Comparison of ENCODE assay signal across 8 mouse cellular contexts in genomic region chr16:5203668-5204433, GRCm38 (mm10). TPM values are rescaled to one million over a fixed set of nuclear protein-coding genes. Genes with fewer than 3 reads are reported as not detected.
A peak's percentile ranks its signal among the peaks of the same experiment; 100 is the strongest.
DNase-seq lines count a peak whose midpoint lies in the region; ATAC-seq and TF ChIP-seq lines count a peak whose summit lies in the region.

TSS of gene Nagpa (minus strand) at chr16:5204012.

- H3K36me3 ChIP-seq in erythroblast, embryonic 14.5 days (ENCODE audit: control insufficient read depth) = peaks cover 24% of the 10 kb centered on the region
- H3K36me3 ChIP-seq in heart, embryonic 11.5 days (ENCODE audit: control insufficient read depth, insufficient read depth, low read length) = 0 out of 2 replicates have a peak, but pooled peaks cover 2% of the 10 kb centered on the region
- H3K36me3 ChIP-seq in kidney, embryonic 15.5 days = peaks cover 18% of the 10 kb centered on the region
- peaks cover 20% of the 10 kb centered on the region; the same call in 1 of the 2 replicates for H3K36me3 ChIP-seq in limb, embryonic 15.5 days
- H3K36me3 ChIP-seq in midbrain, postnatal 0 days (ENCODE audit: insufficient read depth, low read length) = peaks cover 2% of the 10 kb centered on the region; the same call in 1 of the 2 replicates

- peak within 1 kb of the TSS; percentile 85 for H3K4me3 ChIP-seq in erythroblast, embryonic 14.5 days (replicated peaks)
- H3K4me3 ChIP-seq in heart, embryonic 11.5 days (ENCODE audit: low read depth, low read length) = peak within 1 kb of the TSS; percentile 85
- peak within 1 kb of the TSS; percentile 96 for H3K4me3 ChIP-seq in kidney, embryonic 15.5 days (replicated peaks)
- H3K4me3 ChIP-seq in limb, embryonic 15.5 days = peak within 1 kb of the TSS; percentile 66
- peak within 1 kb of the TSS; percentile 77 for H3K4me3 ChIP-seq in midbrain, postnatal 0 days (ENCODE audit: low read depth, low read length)

- ATAC-seq in heart, embryonic 11.5 days (replicated peaks; ENCODE audit: insufficient number of reproducible peaks, low FRiP score, low TSS enrichment) = peak; percentile 70
- ATAC-seq in kidney, embryonic 15.5 days (replicated peaks; ENCODE audit: low FRiP score) = peak; percentile 87
- peak; percentile 74 for ATAC-seq in limb, embryonic 15.5 days (ENCODE audit: insufficient number of reproducible peaks, low FRiP score, low TSS enrichment, low read depth)
- peak; percentile 91 for ATAC-seq in midbrain, postnatal 0 days (ENCODE audit: low FRiP score)

- no peaks in the 10 kb centered on the region for H3K27me3 ChIP-seq in erythroblast, embryonic 14.5 days (ENCODE audit: control insufficient read depth)
- no peaks in the 10 kb centered on the region for H3K27me3 ChIP-seq in heart, embryonic 11.5 days (ENCODE audit: control insufficient read depth, insufficient read depth, low read length)
- H3K27me3 ChIP-seq in kidney, embryonic 15.5 days = no peaks in the 10 kb centered on the region
- H3K27me3 ChIP-seq in limb, embryonic 15.5 days = peaks cover 4% of the 10 kb centered on the region; the same call in 1 of the 2 replicates
- no peaks in the 10 kb centered on the region for H3K27me3 ChIP-seq in midbrain, postnatal 0 days (ENCODE audit: insufficient read depth, low read length)

- H3K27ac ChIP-seq in heart, embryonic 11.5 days (ENCODE audit: low read depth, low read length) = no peak within 1 kb of the TSS
- 0 out of 2 replicates have a peak within 1 kb of the TSS, but pooled peaks have one; percentile 13 for H3K27ac ChIP-seq in kidney, embryonic 15.5 days
- no peak within 1 kb of the TSS for H3K27ac ChIP-seq in limb, embryonic 15.5 days
- H3K27ac ChIP-seq in midbrain, postnatal 0 days (ENCODE audit: low read depth, low read length) = 0 out of 2 replicates have a peak within 1 kb of the TSS, but pooled peaks have one; percentile 32

- peak within 1 kb of the TSS; percentile 73 for H3K9ac ChIP-seq in heart, embryonic 11.5 days (ENCODE audit: low read depth, low read length)
- H3K9ac ChIP-seq in kidney, embryonic 15.5 days = peak within 1 kb of the TSS; percentile 60
- H3K9ac ChIP-seq in limb, embryonic 15.5 days = peak within 1 kb of the TSS; percentile 53
- H3K9ac ChIP-seq in midbrain, postnatal 0 days (replicated peaks; ENCODE audit: low read length, poor library complexity, severe bottlenecking) = peak within 1 kb of the TSS; percentile 57

- peak within 1 kb of the TSS; percentile 85 for H3K4me2 ChIP-seq in heart, embryonic 11.5 days
- H3K4me2 ChIP-seq in kidney, embryonic 15.5 days = peak within 1 kb of the TSS; percentile 89
- peak within 1 kb of the TSS; percentile 91 for H3K4me2 ChIP-seq in limb, embryonic 15.5 days
- H3K4me2 ChIP-seq in midbrain, postnatal 0 days (ENCODE audit: low read depth, low read length, poor library complexity, severe bottlenecking) = peak within 1 kb of the TSS; percentile 95

- WGBS in heart, embryonic 11.5 days (ENCODE audit: insufficient replicate concordance) = 4% methylated on average over 40 of the region's 40 CpGs
- WGBS in kidney, embryonic 15.5 days = 4% methylated on average over 38 of the region's 40 CpGs
- WGBS in limb, embryonic 15.5 days = 5% methylated on average over 35 of the region's 40 CpGs
- 4% methylated on average over 40 of the region's 40 CpGs for WGBS in midbrain, postnatal 0 days

- H3K9me3 ChIP-seq in erythroblast, embryonic 14.5 days (ENCODE audit: control insufficient read depth, low read length) = no peaks in the 10 kb centered on the region
- no peaks in the 10 kb centered on the region for H3K9me3 ChIP-seq in heart, embryonic 11.5 days (replicated peaks; ENCODE audit: control insufficient read depth, low read length)
- H3K9me3 ChIP-seq in kidney, embryonic 15.5 days (replicated peaks) = no peaks in the 10 kb centered on the region
- no peaks in the 10 kb centered on the region for H3K9me3 ChIP-seq in limb, embryonic 15.5 days
- no peaks in the 10 kb centered on the region for H3K9me3 ChIP-seq in midbrain, postnatal 0 days (ENCODE audit: low read length)

- TF ChIP-seq CTCF in midbrain, postnatal 0 days (IDR thresholded peaks at IDR 0.05) = no peak

- H3K4me1 ChIP-seq in erythroblast, embryonic 14.5 days (ENCODE audit: control insufficient read depth) = peaks cover 20% of the 10 kb centered on the region
- peaks cover 7% of the 10 kb centered on the region; the same call in 1 of the 2 replicates for H3K4me1 ChIP-seq in heart, embryonic 11.5 days (ENCODE audit: control insufficient read depth, insufficient read depth, low read length)
- H3K4me1 ChIP-seq in kidney, embryonic 15.5 days = peaks cover 15% of the 10 kb centered on the region
- peaks cover 14% of the 10 kb centered on the region for H3K4me1 ChIP-seq in limb, embryonic 15.5 days
- no peaks in the 10 kb centered on the region; the same call in 1 of the 2 replicates for H3K4me1 ChIP-seq in midbrain, postnatal 0 days (ENCODE audit: insufficient read depth, low read length)

- peak; percentile 88 for DNase-seq in CD4-positive, CD25-positive, alpha-beta regulatory T cell, adult 2 months (ENCODE audit: low read depth, low spot score)
- DNase-seq in brain, embryonic 18.5 days (ENCODE audit: low read depth, low spot score) = peak; percentile 72
- DNase-seq in midbrain, postnatal 0 days (ENCODE audit: low spot score) = peak; percentile 92
- peak; percentile 41 to 58 for DNase-seq in spleen, postnatal 14 days (ENCODE audit: low spot score in 2 of 2)

RNA-seq across cellular contexts. Expression of gene Nagpa, which starts in this region (rescaled TPM):
- polyA plus RNA-seq in erythroblast, embryonic 14.5 days (2012) = 0.86 and 0.92 TPM in 2 replicates
- 11.3 and 13.0 TPM in 2 replicates for polyA plus RNA-seq in heart, embryonic 11.5 days (2014; fragmentation: Nextera tagmentation; extraction: Ambion mirVana)
- polyA plus RNA-seq in kidney, embryonic 15.5 days (2015; fragmentation: Nextera tagmentation; extraction: Ambion mirVana) = 19.4 and 21.2 TPM in 2 replicates
- 21.3 and 21.9 TPM in 2 replicates for polyA plus RNA-seq in limb, embryonic 15.5 days (2015; fragmentation: Nextera tagmentation; extraction: Ambion mirVana)
- total RNA-seq in midbrain, postnatal 0 days (2014; rRNA removed) = 8.2 and 12.5 TPM in 2 replicates
- polyA plus RNA-seq in midbrain, postnatal 0 days (2015; fragmentation: Nextera tagmentation; extraction: Ambion mirVana) = 7.3 and 9.1 TPM in 2 replicates

Comparison
In these comparisons a context has a peak if more than half of its experiments do, and no peak if none do; other contexts are left out.
1. H3K27ac ChIP-seq: peak in kidney, embryonic 15.5 days (single experiment) and midbrain, postnatal 0 days (single experiment); none in heart, embryonic 11.5 days (single experiment) and limb, embryonic 15.5 days (single experiment).
2. Peak in every context shown above with its lines, with median percentiles within 50 percentile points of each other: DNase-seq, H3K4me3 ChIP-seq, ATAC-seq, H3K4me2 ChIP-seq and H3K9ac ChIP-seq.